Mouse (Mus musculus): ENCODE data around the gene Olfr1359.
A peak's percentile ranks its signal among the peaks of the same experiment; 100 is the strongest.

Olfr1359 gene

GRCm38 (mm10) chr13:21697811-21698210 lies at the start of gene Olfr1359:
Olfr1359 (plus strand) TSS chr13:21698111.
- no peak for DNase-seq (ENCODE audit: inconsistent ontology term)

DNA sequence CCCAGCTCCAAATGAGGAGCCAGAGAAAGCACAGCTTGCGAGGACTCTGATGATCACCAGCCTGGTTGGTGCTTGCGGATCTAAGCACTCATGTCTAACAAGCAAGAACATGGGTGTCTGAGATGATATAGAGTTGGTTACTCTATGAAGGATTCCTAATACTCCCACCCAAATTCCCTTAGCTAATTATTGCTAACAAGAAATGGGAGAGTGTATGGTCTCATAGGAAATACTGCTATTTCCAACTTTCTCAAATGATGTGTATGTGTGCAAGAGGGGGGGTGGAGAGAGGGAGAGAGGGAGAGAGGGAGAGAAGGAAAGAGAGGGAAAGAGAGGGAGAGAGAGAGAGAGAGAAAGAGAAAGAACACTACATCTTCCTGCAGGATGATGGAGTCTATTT lies 34.6 kb upstream of the Olfr1359 start, which contains the start of gene Olfr1361:
Olfr1361 (minus strand) TSS at position 101 of the 400 bp plus-strand sequence.
- no peak for DNase-seq (ENCODE audit: inconsistent ontology term)

GRCm38 (mm10) chr13:21677305-21677704 lies 20.6 kb upstream of the Olfr1359 start, which contains the start of gene Olfr1360:
Olfr1360 (minus strand) TSS chr13:21677405.
- DNase-seq (ENCODE audit: inconsistent ontology term), result no peak

GRCm38 (mm10) chr13:21706669-21707068 lies 8.8 kb downstream of the Olfr1359 start:
- DNase-seq (ENCODE audit: inconsistent ontology term), result no peak

DNA sequence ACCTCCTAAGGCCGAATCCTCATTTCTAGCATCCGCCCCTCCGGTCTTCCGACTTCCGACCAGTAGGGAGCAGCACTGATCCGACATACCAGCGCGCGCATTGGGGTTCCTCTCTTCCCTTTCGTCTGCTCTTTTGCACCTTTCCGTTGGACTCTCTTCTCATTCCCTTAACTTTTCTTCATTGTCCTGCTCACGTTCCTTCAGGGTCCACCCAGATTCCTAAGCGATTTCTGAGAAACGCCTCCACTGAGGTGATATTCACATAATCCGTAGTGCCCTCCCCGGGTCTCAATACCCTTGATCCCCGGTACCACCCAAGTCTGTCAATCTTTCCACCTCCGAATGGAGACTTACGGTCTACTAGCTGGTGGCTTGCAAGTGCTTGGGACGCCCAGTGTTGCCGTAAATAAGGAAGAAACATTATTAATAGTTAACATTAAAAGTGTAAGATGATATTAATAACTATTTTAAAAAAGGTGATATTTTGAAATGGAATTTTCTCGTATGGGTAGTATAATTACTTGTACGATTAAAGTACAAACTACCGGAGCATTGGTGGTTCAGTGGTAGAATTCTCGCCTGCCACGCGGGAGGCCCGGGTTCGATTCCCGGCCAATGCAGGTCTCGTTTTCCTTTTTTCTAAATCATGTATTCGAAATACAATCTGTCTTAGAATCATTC lies 12.3 kb downstream of the Olfr1359 start:
- peak; percentile 89 for DNase-seq (ENCODE audit: inconsistent ontology term)

GRCm38 (mm10) chr13:21710821-21711525 lies 13.1 kb downstream of the Olfr1359 start:
- peak; percentile 85 for DNase-seq (ENCODE audit: inconsistent ontology term)

- no peak for DNase-seq (ENCODE audit: inconsistent ontology term)
Observed at GRCm38 (mm10) chr13:21711698-21712097, 13.8 kb downstream of the Olfr1359 start.

DNA sequence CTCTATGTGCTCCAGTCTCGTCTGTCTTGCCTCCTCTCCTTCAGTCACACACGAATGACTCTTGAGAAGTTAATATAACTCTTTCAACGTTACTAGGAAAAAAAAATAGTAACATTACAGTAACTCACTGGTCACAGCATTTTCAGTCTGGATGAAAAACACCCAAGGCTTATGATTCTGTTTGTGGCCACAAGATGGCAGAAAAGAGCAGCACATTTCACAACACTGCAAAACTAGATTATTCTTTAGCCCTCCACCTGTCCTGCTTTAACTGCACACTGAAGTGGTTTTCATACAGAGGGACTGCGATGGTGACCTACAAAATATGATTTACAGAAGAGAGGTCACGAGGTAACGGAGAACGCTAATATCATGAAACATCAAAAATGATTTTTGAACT lies 16.8 kb downstream of the Olfr1359 start:
- peak; percentile 54 for DNase-seq (ENCODE audit: inconsistent ontology term)

DNA sequence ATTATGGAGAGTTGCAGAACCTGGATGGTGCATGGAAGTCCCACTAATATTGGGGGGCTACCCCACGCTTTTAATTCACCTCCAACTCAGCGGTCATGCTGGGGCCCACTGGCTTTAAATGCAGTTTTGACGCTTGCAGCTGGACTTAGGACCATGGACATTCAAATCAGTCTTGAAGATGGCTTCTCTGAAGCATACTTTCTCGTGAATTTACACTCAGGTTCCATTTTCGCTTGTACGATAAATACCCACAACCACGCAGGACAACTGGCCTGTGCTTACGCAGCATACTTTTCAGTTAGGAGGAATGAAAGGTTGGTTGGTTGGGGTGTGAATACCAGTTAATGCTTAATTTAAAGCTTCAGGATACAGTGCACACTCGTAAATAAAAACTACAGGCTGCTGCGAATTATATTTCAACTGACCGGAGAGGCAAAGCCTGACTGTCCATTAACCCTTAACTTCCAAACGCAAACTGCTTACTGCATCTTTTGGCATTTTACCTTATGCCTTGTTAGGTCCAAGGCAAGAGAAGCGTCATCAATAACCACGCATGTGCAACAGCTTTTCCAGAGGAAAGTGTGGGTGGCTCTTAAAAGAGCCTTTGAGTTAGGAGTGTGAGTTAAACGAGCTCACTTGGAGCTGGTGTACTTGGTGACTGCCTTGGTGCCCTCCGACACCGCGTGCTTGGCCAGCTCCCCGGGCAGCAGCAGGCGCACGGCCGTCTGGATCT lies 17.4 kb downstream of the Olfr1359 start:
- DNase-seq (ENCODE audit: inconsistent ontology term), result peak; percentile 56

- DNase-seq (ENCODE audit: inconsistent ontology term), result peak; percentile 95
Observed at GRCm38 (mm10) chr13:21715864-21716539, 18.1 kb downstream of the Olfr1359 start, which contains the start of the genes Hist1h2bl and Hist1h2ai. Hist1h2bl (minus strand) TSS chr13:21716143. Hist1h2ai (plus strand) TSS chr13:21716422.

GRCm38 (mm10) chr13:21716540-21717391 lies 18.9 kb downstream of the Olfr1359 start:
- DNase-seq (ENCODE audit: inconsistent ontology term), result peak; percentile 61

DNA sequence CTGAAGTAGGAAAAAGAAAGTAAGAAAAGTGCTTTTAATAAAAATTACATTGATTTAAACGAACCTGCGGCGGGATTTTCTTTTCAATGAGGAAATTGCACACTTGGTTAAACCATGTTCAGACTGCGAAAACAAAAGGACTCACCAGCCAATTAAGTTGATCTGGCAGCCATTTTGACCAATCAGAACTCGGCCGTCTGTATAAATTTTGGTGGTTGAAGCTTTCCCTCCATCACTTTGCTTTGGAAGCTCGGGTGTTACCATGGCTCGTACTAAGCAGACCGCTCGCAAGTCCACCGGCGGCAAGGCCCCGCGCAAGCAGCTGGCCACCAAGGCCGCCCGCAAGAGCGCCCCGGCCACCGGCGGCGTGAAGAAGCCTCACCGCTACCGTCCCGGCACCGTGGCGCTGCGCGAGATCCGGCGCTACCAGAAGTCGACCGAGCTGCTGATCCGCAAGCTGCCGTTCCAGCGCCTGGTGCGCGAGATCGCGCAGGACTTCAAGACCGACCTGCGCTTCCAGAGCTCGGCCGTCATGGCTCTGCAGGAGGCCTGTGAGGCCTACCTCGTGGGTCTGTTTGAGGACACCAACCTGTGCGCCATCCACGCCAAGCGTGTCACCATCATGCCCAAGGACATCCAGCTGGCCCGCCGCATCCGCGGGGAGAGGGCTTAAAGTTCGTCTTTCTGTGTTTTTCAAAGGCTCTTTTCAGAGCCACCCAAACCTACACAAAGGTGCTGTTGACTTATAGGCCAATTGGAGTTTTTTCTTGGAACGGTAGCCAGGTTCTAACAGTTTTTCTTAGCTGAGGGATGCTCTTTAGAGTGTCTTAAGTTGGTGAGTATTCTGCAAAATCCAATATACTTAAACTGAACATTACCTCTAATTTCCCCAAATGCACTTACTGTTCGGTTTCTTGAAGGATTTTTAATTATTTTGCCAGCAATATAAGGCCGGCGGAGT lies 19.8 kb downstream of the Olfr1359 start, which contains the start of gene Hist1h3h:
Hist1h3h (plus strand) TSS at position 263 of the 961 bp plus-strand sequence.
- DNase-seq (ENCODE audit: inconsistent ontology term), result peak; percentile 92

DNA sequence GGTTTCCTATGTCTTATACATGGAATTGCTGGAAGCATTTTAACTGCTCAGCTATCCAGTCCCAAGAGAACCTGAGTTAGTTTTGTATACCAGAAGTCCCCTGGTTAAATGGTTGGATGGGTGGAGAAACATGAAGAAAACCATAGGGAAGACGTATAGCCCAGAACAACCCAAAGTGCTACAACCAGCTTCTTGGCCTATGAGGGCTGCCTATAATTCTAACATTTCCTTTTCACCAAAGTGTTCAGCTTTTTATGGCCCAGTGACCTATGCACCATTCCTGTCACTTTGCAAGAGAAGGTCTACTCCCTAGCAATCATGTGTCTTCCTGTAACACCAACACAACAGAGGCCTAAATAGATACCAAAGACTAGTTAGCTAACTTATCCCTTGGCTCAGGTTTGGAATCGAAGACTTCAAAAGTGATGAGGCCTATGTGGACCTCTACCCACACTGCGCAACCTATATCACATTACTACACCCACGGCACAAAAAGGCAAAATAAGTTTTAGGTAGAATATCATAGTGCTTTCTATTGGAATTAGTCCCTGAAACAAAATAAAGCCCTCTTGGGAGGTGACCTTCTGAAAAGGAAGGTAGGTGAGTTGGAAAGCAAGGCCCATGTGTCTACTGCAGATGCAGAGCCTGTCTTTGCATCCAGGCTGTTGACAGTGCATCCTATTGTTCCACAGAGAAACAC lies 20.6 kb downstream of the Olfr1359 start:
- peak; percentile 11 for DNase-seq (ENCODE audit: inconsistent ontology term)

DNA sequence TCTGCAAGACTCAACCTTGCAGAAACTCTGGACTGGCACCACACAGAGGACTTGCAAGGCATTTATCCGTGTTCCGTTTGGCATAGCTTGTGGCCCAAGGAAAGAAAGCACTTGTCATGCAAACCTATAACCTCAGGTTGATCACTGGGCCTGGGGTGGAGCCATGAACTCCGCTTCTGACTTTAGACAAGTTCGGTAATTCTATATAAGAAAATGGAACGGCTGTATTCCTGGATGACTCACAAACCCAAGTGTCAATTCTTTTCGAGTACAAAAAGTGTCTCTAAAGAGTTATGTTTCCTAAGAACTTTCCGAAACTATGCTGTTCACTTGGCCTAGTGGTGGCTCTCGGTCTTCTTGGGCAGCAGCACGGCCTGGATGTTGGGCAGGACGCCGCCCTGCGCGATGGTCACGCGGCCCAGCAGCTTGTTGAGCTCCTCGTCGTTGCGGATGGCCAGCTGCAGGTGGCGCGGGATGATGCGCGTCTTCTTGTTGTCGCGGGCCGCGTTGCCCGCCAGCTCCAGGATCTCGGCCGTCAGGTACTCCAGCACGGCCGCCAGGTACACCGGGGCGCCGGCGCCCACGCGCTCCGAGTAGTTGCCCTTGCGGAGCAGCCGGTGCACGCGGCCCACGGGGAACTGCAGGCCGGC lies 23.3 kb downstream of the Olfr1359 start:
- DNase-seq (ENCODE audit: inconsistent ontology term), result peak; percentile 57

- DNase-seq (ENCODE audit: inconsistent ontology term), result peak; percentile 96
Observed at GRCm38 (mm10) chr13:21721757-21722372, 24.0 kb downstream of the Olfr1359 start, which contains the start of gene Hist1h2bm. Hist1h2bm (plus strand) TSS chr13:21722044.

DNA sequence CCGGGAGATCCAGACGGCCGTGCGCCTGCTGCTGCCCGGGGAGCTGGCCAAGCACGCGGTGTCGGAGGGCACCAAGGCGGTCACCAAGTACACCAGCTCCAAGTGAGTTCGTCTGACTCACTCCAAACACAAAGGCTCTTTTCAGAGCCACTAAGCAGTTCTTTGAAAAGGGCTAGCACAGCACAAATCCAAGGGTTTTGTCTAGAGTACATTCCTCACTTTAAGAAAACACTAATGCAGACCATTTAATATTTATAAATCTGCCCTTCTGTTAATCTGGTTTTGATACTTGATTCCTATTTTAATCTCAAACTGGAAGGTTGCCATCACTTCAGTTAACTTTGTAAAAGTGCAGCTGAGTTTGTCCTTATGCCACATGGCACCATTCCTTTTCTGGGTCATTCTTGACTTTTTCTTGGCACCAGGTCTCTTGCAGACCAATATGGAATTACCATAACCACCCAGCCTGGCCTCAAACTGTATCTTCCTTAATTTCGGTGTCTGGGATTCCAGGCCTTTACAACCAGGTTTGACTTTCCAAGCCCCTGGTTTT lies 24.5 kb downstream of the Olfr1359 start:
- DNase-seq (ENCODE audit: inconsistent ontology term), result peak; percentile 73
